Mouse (Mus musculus) right cerebral cortex, postnatal 10 days (tissue): ENCODE measurements around the gene Sgta.
A peak's percentile ranks its signal among the peaks of the same experiment; 100 is the strongest.
"Not testable (repeated sequence)": the region's sequence is repeated elsewhere in the genome, so short reads cannot be mapped to it uniquely, and the experiment has no call there.

Experiments
- DNase-seq, 2 experiments: peaks; one replicate each; pipeline ENCODE4 v3.0.0; 2021; ENCODE audit warnings: low spot score in 2 of 2

The Sgta gene

GRCm38 (mm10) chr10:81059603-81060543 is at the start of gene Sgta:
Gene Sgta, minus strand, starts transcription at chr10:81060181.
- peak; percentile 100 for DNase-seq

GRCm38 (mm10) chr10:81106113-81106721 is 46.2 kb upstream of the Sgta start:
- DNase-seq, result peak; percentile 90 to 91

- peak; percentile 97 to 98 for DNase-seq
Measured at GRCm38 (mm10) chr10:81105565-81106112, 45.7 kb upstream of the Sgta start, which contains the start of gene Map2k2. Gene Map2k2, plus strand, starts transcription at chr10:81105915.

- DNase-seq, result no peak
Measured at GRCm38 (mm10) chr10:81094931-81095678, 35.1 kb upstream of the Sgta start.

- DNase-seq, result no peak
Measured at GRCm38 (mm10) chr10:81092465-81093250, 32.7 kb upstream of the Sgta start.

GRCm38 (mm10) chr10:81090621-81091020 is 30.6 kb upstream of the Sgta start:
- no peak for DNase-seq

GRCm38 (mm10) chr10:81089216-81089615 is 29.2 kb upstream of the Sgta start:
- DNase-seq, result peak; percentile 83 to 87

GRCm38 (mm10) chr10:81087021-81087420 is 27.0 kb upstream of the Sgta start:
- no peak for DNase-seq

GRCm38 (mm10) chr10:81082168-81082960 is 22.4 kb upstream of the Sgta start:
- DNase-seq, result peak; percentile 76 to 79

GRCm38 (mm10) chr10:81080008-81080655 is 20.2 kb upstream of the Sgta start:
- DNase-seq, result no peak

- no peak for DNase-seq
Measured at GRCm38 (mm10) chr10:81077916-81078315, 17.9 kb upstream of the Sgta start.

GRCm38 (mm10) chr10:81076356-81076755 is 16.4 kb upstream of the Sgta start:
- no peak for DNase-seq

- DNase-seq, result no peak
Measured at GRCm38 (mm10) chr10:81075734-81076133, 15.8 kb upstream of the Sgta start.

- DNase-seq, result no peak
Measured at GRCm38 (mm10) chr10:81073464-81073863, 13.5 kb upstream of the Sgta start.

- DNase-seq, result no peak
Measured at GRCm38 (mm10) chr10:81072290-81072689, 12.3 kb upstream of the Sgta start.

- peak; percentile 99 for DNase-seq
Measured at GRCm38 (mm10) chr10:81069836-81070235, 9.9 kb upstream of the Sgta start, which contains the start of gene Thop1. Gene Thop1, plus strand, starts transcription at chr10:81070035.

GRCm38 (mm10) chr10:81068706-81069105 is 8.7 kb upstream of the Sgta start:
- DNase-seq, result no peak

GRCm38 (mm10) chr10:81064519-81064918 is 4.5 kb upstream of the Sgta start:
- not testable (repeated sequence) for DNase-seq

GRCm38 (mm10) chr10:81062710-81063109 is 2.7 kb upstream of the Sgta start:
- DNase-seq, result no peak

GRCm38 (mm10) chr10:81058896-81059295 is 1.1 kb downstream of the Sgta start:
- no peak for DNase-seq
